Mouse (Mus musculus) brain, embryonic 14.5 days (tissue): ENCODE results near the gene Tomm5.

Experiments
- CTCF ChIP-seq: fragments of 200-500 bp; IDR thresholded peaks from 2 replicates; pipeline ENCODE4 v1.5.1; 2012; ENCODE audit warnings: inconsistent platforms, mild to moderate bottlenecking, moderate library complexity, borderline replicate concordance; ENCODE audit not compliant: insufficient read depth, insufficient read length; ENCODE audit errors: extremely low read depth
- POLR2A ChIP-seq: fragments of 200-500 bp; IDR thresholded peaks from 2 replicates; pipeline ENCODE4 v1.6.1; 2012; ENCODE audit warnings: mild to moderate bottlenecking, inconsistent platforms, borderline replicate concordance; ENCODE audit not compliant: poor library complexity, insufficient read depth, insufficient read length, severe bottlenecking; ENCODE audit errors: extremely low read depth

GRCm38 (mm10) chr4:45121311-45121710, 13.4 kb upstream of the Tomm5 start:
- TF ChIP-seq POLR2A (no peak), CTCF (no peak)
